Mouse (Mus musculus): Measurements from ENCODE around the gene Luc7l3.
"Not testable (repeated sequence)": the region's sequence is repeated elsewhere in the genome, so short reads cannot be mapped to it uniquely, and the experiment has no call there.

The Luc7l3 gene

DNA sequence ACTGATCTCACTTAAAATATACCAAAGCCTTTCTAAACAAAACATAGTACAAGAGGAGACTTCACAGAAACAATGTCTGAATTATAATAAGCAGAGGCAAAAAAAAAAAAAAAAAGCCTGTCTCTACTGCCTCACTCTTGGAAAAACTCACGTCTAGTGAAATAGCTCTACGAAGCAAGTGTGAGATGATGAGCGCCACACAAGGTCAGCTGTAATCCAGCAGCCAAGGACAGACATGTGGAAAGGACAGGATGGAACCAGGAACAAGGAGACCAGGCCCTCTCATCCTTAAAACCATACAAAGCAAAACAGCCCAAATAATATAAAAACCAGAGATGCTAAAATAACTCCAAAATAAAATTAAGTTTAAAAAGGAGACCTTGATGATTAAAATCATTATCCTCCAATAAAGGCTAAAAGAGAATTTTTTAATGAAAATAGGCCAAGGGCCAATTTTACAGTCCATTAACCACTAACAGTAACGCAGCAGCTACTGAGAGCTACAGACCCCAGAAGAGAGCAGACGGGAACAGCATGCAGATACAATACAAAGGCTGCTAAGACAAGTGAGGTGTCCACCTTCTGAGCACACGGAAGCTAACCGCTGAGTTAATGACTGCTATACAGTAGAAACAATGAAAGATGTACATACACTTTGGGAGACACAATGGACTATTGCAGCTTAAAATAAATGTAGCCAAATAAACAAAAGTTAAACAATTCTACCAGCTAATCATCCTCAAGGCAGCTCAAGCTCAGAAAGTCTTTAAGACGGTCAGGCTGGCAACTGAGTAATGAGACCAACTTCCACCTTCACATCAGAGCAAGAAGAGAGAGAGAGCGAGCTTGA, 26.6 kb downstream of the Luc7l3 start:
- DNase-seq (ENCODE audit: low spot score in 2 of 2): no peak

DNA sequence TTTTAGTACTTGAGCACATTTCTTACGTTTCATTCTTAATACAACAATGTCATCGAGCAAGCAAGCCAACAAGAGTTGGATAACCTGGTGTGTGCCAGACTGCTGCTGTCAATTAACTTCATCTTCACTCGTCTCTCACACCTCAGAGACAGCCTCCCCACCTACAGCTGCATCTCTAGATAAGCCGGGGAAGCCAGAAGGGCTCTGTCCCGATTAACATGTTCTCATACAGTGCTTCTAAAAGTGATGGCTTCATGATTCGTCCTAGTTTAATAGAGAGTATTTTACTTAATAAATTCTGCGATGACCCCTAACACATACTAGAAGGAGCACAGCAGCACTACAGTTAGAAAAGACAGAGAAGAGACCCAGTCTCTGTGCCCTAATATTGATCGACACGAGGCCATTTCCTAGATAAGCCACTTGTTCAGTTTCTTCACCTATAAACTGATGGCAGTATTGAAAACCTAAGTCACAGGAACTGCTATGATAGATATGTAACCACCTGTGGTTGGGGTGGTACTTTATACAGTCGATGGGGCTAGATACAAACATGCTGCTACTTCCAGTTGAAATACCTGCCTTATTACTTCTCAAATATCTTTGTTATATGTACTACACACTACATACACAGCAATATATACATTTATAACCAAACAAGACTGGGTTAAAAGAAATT, 31.6 kb downstream of the Luc7l3 start:
- DNase-seq (ENCODE audit: low spot score in 2 of 2): no peak

DNA sequence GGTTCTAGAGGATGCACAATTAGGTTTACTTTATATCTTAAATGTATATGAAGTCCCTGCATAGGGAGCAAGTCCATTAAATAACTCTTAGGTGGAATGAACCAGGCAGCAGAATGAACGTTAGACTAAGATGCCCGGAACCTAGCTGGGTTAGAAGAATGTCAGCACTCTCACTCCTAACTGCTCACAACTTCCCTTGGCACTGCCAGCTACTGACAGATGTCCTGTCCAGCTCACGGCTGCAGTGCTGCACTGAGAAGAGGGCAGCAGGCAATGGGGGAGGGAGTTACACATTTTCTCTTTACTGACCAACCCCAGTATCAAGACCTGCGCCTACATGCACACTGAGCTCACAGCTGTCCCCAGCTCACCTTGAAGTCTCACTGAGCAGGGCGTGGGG, 34.7 kb downstream of the Luc7l3 start:
- no peak for DNase-seq (ENCODE audit: low spot score in 2 of 2)

DNA sequence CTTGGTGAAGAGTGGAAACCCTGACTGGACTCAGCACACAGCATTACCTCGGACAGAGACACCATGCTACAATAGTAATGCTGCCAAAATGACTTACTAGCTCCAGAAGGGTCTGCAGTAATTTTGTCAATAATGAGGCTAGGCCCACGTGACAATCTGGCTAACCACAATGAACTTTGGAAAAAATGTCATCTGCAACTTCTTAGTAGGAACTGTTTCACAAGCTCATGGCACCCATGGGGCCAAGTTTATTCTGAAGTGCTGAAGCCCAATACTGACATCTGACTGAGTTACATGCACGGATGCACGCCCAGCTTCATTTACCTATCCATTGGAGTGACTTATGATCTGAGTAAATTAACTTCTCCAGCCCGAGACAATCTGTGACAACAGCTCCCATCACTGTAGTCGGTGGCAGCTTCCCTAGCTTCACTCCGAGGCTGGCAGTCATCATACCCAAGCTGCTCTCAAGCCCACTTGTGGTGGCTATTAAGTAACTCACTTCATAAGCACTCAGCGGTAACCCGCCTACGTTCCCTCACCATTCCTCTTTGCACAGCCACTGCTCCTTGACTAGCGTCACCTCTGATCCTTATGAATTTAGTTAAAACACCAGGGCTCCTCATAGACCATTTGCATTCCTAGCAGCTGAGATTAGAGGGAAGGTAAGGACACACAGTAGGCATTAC, 35.8 kb downstream of the Luc7l3 start:
- no peak for DNase-seq (ENCODE audit: low spot score in 2 of 2)

DNA sequence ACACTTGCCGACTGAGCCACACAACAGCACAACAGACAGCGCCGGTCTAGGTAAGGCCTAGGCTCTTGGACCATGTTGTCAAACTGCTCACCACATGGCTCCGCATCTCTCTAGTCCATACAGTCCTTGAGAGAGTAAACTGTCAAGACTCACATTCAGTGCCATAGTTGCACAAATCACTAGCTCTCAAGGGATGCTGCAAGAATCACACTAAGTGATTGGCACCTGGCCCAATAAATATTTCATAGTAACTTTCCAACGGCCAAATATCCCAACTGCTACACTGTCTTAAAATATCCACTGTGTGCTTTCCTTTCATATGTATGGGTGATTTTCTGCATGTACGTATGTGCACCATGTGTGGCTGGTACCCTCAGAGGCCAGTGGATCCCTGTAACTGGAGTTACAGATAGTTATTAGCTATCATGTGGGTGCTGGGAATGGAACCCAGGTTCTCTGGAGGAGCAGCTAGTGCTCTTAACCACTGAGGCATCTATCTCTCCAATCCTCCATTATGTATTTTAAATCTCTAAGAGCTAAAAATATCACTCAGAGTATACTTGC, 38.2 kb downstream of the Luc7l3 start:
- no peak for DNase-seq (ENCODE audit: low spot score in 2 of 2)

DNA sequence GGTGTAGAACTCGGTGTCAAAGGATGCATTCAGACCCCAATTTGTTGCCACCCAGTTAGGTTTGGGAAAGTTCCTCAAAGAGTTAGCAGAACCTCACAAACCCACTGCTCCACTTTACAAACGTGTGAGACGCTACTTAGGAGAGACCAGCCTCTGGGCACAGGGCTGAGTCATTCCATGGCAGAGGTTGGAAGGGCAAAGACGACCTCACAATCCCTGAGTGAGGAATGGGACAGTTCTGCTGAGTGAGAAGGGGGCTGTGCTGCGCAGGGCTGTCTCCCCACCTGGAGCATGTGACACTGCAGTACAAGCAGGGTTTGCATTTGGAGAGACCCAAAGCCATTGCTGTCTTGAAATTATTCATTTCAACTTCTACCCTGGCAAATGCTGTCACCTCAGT, 39.5 kb downstream of the Luc7l3 start:
- no peak for DNase-seq (ENCODE audit: low spot score in 2 of 2)

DNA sequence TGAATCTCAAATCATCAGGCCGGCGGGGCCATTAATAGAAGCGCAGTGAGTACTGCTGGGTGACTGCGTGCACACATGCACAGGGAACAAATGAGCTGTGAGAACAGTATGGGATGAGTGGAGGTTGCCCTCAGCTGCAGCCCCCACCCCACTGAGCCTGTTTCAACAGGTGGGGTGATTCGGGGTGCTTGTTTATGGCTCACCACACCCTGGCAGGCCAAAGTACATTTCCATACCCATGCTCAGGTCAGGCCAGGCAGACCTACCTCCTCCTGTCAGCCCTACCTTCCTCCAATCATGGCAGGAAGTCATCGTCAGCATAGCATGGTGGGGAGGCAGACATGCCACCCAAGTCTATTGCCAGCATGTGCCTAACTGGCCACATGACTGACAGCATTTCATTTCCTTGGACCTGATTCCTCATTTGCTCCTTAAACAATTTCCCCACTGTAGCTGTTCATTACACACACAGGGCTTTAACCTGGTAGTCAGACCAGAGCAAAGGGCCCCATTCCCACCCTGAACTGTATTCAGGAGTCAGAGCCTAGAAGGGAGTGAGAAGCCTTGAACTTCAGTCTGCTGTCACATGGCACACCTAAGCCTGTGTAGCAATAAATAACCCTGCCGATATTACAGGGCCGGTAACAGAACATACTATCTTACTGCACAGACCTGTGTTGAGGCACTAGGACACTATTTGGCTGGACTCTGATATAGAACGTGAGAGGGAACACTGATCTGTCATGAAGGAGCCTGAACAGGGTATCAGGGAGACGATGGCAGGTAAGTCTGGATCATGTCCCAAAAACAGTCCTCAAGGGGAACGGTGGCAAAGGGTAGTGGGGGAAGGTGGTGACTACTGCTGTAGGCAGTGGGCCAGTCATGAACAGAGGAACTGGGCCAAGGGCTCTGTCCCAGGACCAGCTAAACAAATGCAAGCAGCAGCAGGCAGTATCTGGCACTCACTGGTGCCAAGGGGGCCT, 40.3 kb downstream of the Luc7l3 start, which contains the start of gene Gm21885:
Gm21885 (plus strand) TSS at position 675 of the 983 bp plus-strand sequence.
- peak; percentile 68 to 70 for DNase-seq (ENCODE audit: low spot score in 2 of 2)

DNA sequence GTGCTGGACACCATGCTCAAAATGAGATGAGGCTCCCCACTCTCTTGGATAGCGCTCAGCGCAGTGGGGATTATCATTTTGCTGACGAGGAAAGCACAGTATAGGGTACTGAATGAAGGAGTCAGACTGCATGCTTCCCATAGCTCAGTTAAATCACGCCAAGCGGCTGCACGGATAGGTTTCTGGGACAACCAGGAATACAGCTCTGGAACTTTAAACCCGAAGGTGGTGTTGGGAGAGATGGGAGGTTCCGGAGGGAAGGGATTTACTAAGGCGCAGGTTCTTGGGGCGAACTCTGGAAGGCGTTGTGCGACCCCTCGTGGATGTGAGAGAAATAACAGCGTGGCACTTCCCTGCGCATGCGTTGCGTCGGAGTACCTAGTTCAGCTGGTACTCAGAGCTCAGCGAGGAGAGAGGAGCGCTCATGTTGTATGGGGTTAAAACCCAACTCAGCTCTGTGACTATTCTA, 44.9 kb downstream of the Luc7l3 start:
- peak; percentile 94 to 95 for DNase-seq (ENCODE audit: low spot score in 2 of 2)

DNA sequence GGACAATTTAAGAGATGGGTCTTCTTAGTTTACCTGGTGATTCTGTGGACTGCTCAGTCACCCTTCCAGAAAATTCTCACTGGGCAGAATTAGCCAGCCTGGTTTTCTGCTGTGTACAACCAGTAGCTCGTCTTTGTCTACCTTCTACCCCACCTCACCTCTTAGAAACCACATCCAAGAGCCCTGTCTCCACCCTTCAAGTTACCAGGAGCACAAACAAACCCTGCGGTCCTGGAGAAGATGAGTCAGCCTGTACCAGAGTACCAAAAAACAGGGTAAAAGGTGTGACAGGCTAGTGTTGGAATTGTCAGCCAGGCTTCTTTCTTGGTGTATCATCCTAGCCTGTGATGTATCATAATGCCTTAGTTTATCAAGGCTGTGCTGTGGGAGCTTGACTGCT, 46.1 kb downstream of the Luc7l3 start:
- no peak for DNase-seq (ENCODE audit: low spot score in 2 of 2)

DNA sequence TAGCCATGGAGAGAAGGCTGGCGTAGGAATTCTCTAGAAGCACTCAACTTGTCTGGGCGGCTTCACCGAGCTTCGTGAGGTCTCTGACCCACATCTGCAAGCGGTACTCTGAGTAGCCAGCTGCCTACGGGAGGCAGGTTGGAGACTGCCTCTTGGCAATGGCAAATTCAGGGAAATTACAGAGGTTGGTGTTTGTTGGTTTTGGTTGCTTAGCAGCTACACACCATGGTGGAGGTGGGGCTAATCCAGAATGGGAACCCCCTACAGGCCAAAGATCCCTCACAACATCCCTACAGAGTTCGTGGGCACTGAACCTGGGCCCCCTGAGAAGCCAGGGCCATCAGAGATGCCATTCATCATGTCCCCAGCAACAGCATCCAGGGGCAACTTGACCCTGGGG, 46.6 kb downstream of the Luc7l3 start:
- DNase-seq (ENCODE audit: low spot score in 2 of 2): no peak

DNA sequence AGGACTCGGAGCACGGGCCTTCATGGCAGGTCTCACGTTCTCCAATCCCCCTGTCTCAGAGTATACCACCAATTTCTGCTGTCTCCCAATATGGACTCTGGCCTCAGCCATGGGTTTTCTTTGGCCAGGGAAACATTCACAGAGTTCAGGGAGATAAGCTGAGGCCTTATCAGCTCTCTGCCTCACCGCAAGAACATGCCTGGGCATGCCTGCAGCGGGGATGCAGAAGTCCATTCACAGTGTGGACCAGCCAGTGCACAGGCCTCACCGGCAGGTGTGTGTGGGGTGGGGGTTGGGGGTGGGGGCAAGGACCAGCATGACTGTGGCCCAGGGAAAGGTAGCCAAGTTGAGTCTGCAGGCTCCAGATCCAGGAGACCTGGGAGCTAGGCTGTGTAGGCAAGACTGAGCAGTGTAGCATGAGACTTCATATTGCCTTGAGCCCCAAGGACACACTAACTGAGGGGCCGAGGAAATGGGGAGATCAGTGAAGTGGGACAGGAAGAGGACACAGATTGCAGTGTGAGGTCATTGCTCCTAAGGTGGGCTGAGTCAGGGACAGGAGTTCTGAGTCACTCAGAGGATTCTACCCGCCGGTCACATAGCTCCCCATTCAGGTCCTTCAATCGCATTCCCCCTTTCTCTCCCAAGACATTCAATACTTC, 47.5 kb downstream of the Luc7l3 start:
- DNase-seq (ENCODE audit: low spot score in 2 of 2): no peak

DNA sequence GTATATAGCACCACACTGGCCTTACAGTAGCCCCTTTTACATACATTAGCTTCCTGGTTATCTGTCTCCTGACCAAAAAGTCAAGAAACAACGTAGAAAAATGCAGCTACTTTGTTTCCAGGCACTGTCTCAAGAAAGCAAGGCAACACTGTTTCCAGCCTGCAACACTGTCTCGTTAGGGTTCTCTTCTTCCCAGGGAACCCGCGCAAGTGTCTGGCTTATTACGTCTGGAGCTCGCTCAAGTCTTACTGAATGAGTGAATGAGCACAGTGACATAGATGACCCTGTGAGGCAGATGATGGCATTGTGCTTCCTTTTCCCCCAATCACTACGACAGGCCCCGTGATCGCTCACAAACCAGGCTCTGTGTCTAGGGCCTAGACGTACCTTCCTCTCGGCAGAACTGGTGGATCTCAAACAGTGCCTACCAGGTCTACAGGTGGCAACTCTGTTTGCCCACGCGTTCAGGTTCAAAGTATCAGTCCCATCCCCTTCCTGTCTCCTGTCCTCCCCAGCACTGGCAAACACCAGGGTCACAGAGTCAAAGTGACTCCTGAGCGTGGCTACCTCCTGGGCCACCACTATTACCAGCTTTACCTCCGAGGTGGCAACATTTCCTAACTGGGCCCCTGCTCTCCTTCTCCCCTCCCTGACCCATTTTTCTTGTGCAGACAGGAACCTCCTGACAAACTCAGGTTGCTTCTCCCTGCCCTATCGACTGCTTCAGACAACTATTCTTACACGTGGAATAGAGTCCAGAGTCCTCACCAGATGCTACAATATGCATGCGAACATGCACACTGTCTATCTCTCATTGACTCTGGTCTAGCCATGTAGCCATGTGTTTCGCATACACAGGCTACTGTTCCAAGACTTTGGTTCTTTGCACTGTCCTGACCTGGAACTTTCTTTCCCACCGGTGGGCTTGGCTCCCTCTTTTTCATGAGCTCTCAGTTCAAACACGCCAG, 48.5 kb downstream of the Luc7l3 start:
- DNase-seq (ENCODE audit: low spot score in 2 of 2): no peak

DNA sequence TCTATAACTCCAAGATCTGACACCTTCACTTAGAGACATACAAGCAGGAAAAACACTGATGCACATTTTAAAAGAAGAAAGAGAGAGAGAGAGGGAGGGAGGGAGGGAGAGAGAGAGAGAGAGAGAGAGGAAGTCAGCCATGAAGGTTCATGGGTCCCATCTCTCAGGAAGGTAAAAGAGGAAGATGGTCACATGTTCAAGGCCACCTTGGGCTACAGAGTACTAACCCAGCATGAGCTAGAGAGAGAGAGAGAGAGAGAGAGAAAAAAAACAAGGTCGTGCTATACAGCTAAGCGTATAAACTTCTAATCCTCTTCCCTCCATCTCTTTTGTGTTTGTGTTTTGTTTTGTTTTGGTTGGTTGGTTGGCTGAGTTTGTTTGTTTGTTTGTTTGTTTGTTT, 50.8 kb downstream of the Luc7l3 start:
- no peak for DNase-seq (ENCODE audit: low spot score in 2 of 2)

DNA sequence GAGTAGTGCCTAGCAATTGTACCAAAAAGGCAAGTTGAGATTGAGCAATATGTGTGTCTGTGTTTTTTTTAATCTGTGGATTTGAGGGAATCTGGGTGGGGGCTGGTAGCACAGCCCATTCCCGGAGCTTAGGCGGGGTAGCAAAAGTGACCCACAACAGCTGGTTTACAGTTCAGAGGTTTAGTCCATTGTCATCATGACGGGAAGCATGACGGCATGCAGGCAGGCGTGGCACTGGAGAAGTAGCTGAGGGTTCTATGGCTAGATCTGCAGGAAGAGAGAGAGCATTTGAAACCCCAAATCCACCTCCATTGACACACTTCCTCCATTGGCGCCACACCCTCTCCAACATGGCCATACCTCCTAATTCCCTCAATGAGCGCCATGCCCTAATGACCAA, 51.9 kb downstream of the Luc7l3 start:
- DNase-seq (ENCODE audit: low spot score in 2 of 2): no peak

DNA sequence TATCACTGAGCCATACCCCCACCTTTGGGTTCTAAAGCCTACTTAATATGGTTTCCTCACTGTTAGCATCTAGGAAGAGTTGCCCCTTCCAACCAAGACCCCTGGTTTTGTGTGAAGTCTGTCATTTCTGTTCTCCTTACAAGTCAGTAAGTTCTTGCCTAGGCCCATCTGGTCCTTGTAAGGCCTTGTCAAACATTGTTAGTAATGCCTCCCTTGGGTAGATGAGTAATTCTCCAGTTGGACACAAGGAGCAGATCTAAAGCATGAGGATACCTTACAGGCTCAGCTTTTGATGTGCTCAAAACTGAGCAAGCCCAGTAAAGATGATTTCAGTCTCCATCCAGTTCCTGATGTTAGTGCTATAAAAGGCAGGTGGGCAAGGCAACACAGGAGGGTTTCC, 53.0 kb downstream of the Luc7l3 start:
- no peak for DNase-seq (ENCODE audit: low spot score in 2 of 2)

DNA sequence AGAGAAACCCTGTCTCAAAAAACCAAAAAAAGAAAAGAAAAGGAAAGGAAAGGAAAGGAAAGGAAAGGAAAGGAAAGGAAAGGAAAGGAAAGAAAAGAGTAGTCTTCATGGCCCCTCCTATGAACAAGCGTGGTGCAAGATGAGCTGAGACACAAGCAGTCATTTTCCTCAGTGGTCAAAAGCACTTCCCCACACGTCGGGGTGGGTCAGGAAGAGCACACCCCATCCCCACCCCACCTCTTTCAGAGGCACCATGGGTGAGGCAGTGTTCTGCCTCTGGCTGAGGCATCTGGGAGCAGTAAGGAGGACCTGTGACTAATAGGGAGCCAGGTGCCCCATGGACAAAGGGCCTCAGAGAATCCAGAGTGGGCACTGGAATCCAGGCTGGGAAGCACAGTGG, 55.6 kb downstream of the Luc7l3 start:
- not testable (repeated sequence) for DNase-seq (ENCODE audit: low spot score in 2 of 2)

DNA sequence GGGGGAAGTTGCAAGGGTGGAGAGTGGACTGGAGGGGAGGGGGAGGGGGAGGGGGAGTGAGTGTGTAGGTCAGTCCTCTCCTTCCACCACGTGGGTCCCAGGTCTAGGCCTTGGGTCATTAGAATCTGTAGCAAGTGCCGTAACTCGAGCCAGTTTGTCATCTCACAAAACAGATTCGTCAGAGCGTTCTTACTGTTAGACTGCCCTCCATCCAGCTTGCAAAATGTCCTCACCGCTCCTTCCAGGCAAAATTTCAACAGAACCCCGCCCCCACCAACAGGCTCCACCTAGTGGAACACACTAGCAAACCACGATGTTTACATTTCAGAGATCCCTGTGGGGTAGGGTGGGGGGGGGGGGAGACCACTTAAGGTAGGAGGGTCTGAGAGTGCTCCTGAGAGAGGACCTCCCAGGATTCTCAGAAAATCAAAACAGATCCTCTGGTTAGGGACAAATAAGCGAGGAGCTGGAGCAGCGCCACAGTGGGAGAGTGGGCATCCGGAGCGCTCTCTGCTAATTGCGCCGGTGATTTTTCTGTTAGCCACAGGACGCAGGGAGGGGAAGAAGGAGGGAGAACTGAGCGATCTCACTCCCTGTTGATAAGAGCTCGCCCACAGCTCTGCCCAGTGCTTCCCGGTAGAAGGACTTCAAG, 56.5 kb downstream of the Luc7l3 start:
- peak; percentile 71 to 78 for DNase-seq (ENCODE audit: low spot score in 2 of 2)

DNA sequence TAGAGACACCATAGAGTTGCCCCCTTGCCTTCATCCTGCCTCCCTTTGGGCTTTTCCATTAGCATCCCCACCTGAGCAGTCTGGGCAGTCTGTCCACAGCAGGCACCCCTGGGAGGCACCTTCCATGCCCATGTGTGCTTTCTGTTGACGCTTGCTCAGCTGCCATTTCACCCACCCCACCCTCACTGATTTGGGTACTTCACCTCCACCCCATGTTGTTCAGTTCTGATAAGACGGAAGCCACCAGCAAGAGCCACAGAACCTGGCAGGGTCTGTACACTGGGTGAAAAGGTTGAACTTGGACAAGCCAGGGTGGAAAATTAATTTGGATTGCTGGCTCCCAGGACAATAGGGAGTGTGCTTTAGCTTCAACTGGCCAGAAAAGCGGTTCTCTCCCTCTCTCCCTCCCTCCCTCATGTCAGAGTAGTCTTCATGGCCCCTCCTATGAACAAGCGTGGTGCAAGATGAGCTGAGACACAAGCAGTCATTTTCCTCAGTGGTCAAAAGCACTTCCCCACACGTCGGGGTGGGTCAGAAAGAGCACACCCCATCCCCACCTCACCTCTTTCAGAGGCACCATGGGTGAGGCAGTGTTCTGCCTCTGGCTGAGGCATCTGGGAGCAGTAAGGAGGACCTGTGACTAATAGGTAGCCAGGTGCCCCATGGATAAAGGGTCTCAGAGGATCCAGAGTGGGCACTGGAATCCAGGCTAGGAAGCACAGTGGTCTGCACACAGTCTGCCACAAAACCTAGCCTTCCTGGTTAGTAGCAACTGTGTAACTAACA, 60.0 kb downstream of the Luc7l3 start:
- no peak for DNase-seq (ENCODE audit: low spot score in 2 of 2)

Measured in right cerebral cortex, postnatal 10 days (tissue).